Mouse (Mus musculus) brain, embryonic 14.5 days (tissue): ENCODE measurements at regions not wholly inside any gene's neighbourhood (a gene's known extent, or its start where the extent isn't known, plus 50 kb on each side); places are given as distances from the start of the nearest gene placed in this dataset.

Source experiments
- CTCF ChIP-seq: fragments of 200-500 bp; IDR thresholded peaks from 2 replicates; pipeline ENCODE4 v1.5.1; 2012; ENCODE audit warnings: inconsistent platforms, mild to moderate bottlenecking, moderate library complexity, borderline replicate concordance; ENCODE audit not compliant: insufficient read depth, insufficient read length; ENCODE audit errors: extremely low read depth
- POLR2A ChIP-seq: fragments of 200-500 bp; IDR thresholded peaks from 2 replicates; pipeline ENCODE4 v1.6.1; 2012; ENCODE audit warnings: mild to moderate bottlenecking, inconsistent platforms, borderline replicate concordance; ENCODE audit not compliant: poor library complexity, insufficient read depth, insufficient read length, severe bottlenecking; ENCODE audit errors: extremely low read depth

GRCm38 (mm10) chr9:82553213-82553612 lies 276.1 kb upstream of the Irak1bp1 start:
- no peak for TF ChIP-seq CTCF
- no peak for TF ChIP-seq POLR2A
